8 mouse cellular contexts compared by ENCODE assay signal in the genomic region with DNA sequence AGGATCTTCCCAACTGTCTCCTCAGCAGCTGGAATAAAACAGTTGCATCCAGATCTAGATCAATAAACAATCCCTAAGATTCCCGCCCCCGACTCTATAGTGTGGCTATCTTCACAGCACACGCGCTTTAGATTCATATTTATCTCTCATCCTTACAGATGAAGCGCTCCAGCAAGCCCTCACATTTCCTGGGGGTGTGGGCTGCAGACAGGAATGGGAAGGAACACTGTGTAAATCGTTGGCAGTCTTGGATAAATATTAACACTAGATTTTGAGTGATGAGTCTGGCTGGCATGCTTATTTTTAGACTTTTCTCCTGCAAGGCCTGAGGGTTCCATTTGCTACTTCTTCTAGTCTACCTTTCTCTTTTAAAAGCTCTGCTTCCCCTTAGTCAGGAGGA. TPM values are rescaled to one million over a fixed set of nuclear protein-coding genes. Genes with fewer than 3 reads are reported as not detected.
DNase-seq lines count a peak whose midpoint lies in the region; ATAC-seq and TF ChIP-seq lines count a peak whose summit lies in the region.

No protein-coding gene starts in this region.

- H3K4me2 ChIP-seq in hindbrain, postnatal 0 days (ENCODE audit: low read depth, low read length): peak overlapping the region; percentile 96
- peak overlapping the region; percentile 89 for H3K4me2 ChIP-seq in liver, embryonic 14.5 days (ENCODE audit: low read depth)

- H3K9ac ChIP-seq in hindbrain, postnatal 0 days (replicated peaks; ENCODE audit: low read length): peak overlapping the region; percentile 79; the same call in 1 of the 2 replicates
- H3K9ac ChIP-seq in liver, embryonic 14.5 days (replicated peaks): peak overlapping the region; percentile 93

- DNase-seq in embryo, embryonic 10.5 days (ENCODE audit: low spot score): peak; percentile 23
- no peak for DNase-seq in embryo, embryonic 10 days (ENCODE audit: low spot score)
- no peak for DNase-seq in hindbrain, postnatal 0 days (ENCODE audit: low spot score)
- DNase-seq in liver, embryonic 14.5 days (ENCODE audit: low read depth in 3 of 3, low spot score in 3 of 3): peak in 1 of 3 experiments; percentile 38
- peak; percentile 24 for DNase-seq in telencephalon, adult 2 months (ENCODE audit: low read depth, low spot score)
- no peak for DNase-seq in B cell, adult 2 months
- DNase-seq in gastrocnemius, adult 18-20 months (ENCODE audit: low spot score): no peak

- H3K4me3 ChIP-seq in brown adipose tissue, adult 24 weeks (ENCODE audit: insufficient read depth, low read depth, low read length): peak overlapping the region; percentile 97
- H3K4me3 ChIP-seq in hindbrain, postnatal 0 days (ENCODE audit: low read length): peak overlapping the region; percentile 90
- H3K4me3 ChIP-seq in liver, embryonic 14.5 days (ENCODE audit: insufficient read depth in 1 of 2, low read depth in 2 of 2, low read length in 2 of 2): peak overlapping the region; percentile 89 to 94

- peaks cover 11% of the 10 kb centered on the region for H3K4me1 ChIP-seq in brown adipose tissue, adult 24 weeks (ENCODE audit: control insufficient read depth, insufficient read depth, insufficient read length, low read length)
- peaks cover 14% of the 10 kb centered on the region; the same call in 1 of the 2 replicates for H3K4me1 ChIP-seq in hindbrain, postnatal 0 days (ENCODE audit: insufficient read depth, low read length)
- H3K4me1 ChIP-seq in liver, embryonic 14.5 days (replicated peaks; ENCODE audit: control insufficient read depth in 2 of 2, insufficient read depth in 2 of 2, low read length in 1 of 2): peaks cover 49 to 57% of the 10 kb centered on the region in 2 experiments

- 0 out of 2 replicates have a peak, but pooled peaks have one; percentile 24 for TF ChIP-seq EP300 in liver, embryonic 14.5 days (IDR thresholded peaks at IDR 0.05; ENCODE audit: low read depth)

- H3K9me3 ChIP-seq in hindbrain, postnatal 0 days (ENCODE audit: low read length): no peaks in the 10 kb centered on the region
- H3K9me3 ChIP-seq in liver, embryonic 14.5 days (ENCODE audit: control insufficient read depth, low read length): no peaks in the 10 kb centered on the region

- WGBS in hindbrain, postnatal 0 days: 49% methylated on average over 6 of the region's 6 CpGs
- WGBS in liver, embryonic 14.5 days (ENCODE audit: insufficient replicate concordance): 5% methylated on average over 6 of the region's 6 CpGs

- ATAC-seq in hindbrain, postnatal 0 days: no peak
- no peak for ATAC-seq in liver, embryonic 14.5 days (ENCODE audit: insufficient read depth)

- no peak for TF ChIP-seq CTCF in hindbrain, postnatal 0 days (IDR thresholded peaks at IDR 0.05; ENCODE audit: low read depth)
- no peak for TF ChIP-seq CTCF in liver, embryonic 14.5 days (IDR thresholded peaks at IDR 0.05; ENCODE audit: low read depth)

- peak overlapping the region; percentile 93; the same call in 1 of the 2 replicates for H3K27ac ChIP-seq in brown adipose tissue, adult 24 weeks (replicated peaks; ENCODE audit: low read depth, low read length)
- no peak overlapping the region for H3K27ac ChIP-seq in hindbrain, postnatal 0 days
- peak overlapping the region; percentile 80 for H3K27ac ChIP-seq in liver, embryonic 14.5 days

- 0 out of 2 replicates have a peak, but pooled peaks cover 3% of the 10 kb centered on the region for H3K36me3 ChIP-seq in hindbrain, postnatal 0 days (ENCODE audit: insufficient read depth, low read length)
- peaks cover 20% of the 10 kb centered on the region for H3K36me3 ChIP-seq in liver, embryonic 14.5 days (replicated peaks; ENCODE audit: control insufficient read depth, insufficient read depth, low read depth)

- no peaks in the 10 kb centered on the region for H3K27me3 ChIP-seq in hindbrain, postnatal 0 days (ENCODE audit: insufficient read depth, low read length)
- H3K27me3 ChIP-seq in liver, embryonic 14.5 days (ENCODE audit: control insufficient read depth, insufficient read depth, low read length): no peaks in the 10 kb centered on the region

RNA-seq across cellular contexts. Expression of a gene that starts 1.6 kb away (rescaled TPM):
- 268 and 347 TPM in 2 replicates for polyA plus RNA-seq in brown adipose tissue, adult 24 weeks (2012; ENCODE audit: insufficient read depth, insufficient read length, missing spikeins)
- total RNA-seq in hindbrain, postnatal 0 days (2014; rRNA removed): 129 and 135 TPM in 2 replicates
- polyA plus RNA-seq in hindbrain, postnatal 0 days (2015; fragmentation: Nextera tagmentation; extraction: Ambion mirVana): 223 and 253 TPM in 2 replicates
- polyA plus RNA-seq in liver, embryonic 14.5 days (2012; rRNA removed): 63.6 and 106 TPM in 2 replicates
- 341 and 350 TPM in 2 replicates for polyA plus RNA-seq in liver, embryonic 14.5 days (2014; fragmentation: Nextera tagmentation; extraction: Ambion mirVana)
- total RNA-seq in gastrocnemius, adult 18-20 months (2021): 100 to 1,000 TPM; 128 to 131 TPM

Comparison
In these comparisons a context has a peak if more than half of its experiments do, and no peak if none do; other contexts are left out.
1. DNase-seq: peak in embryo, embryonic 10.5 days (single experiment) and telencephalon, adult 2 months (single experiment); none in embryo, embryonic 10 days (single experiment), hindbrain, postnatal 0 days (single experiment), B cell, adult 2 months (0 of 2) and gastrocnemius, adult 18-20 months (single experiment).
2. Peak in every context shown above with its lines, with median percentiles within 50 percentile points of each other: H3K4me3 ChIP-seq.